Mouse (Mus musculus) liver, embryonic 16.5 days (tissue): ENCODE results near the gene Bsn. TPM values are rescaled to one million over a fixed set of nuclear protein-coding genes. Genes with fewer than 3 reads are reported as not detected.

ENCODE experiments used
- ATAC-seq: fragments of 200-750 bp; cut with Nextera tagmentation; 2 replicates; pipeline ENCODE4 v1.8.0; 2017; ENCODE audit warnings: low read depth, mild to moderate bottlenecking, moderate number of reproducible peaks, moderate library complexity
- H3K27ac ChIP-seq: fragments of 300-500 bp; sonication (generic); 2 replicates; pipeline ENCODE4 v1.5.1; 2014; ENCODE audit warnings: mild to moderate bottlenecking, low read length
- H3K27me3 ChIP-seq: fragments of 300-500 bp; sonication (generic); 2 replicates; pipeline ENCODE4 v1.6.1; 2014; ENCODE audit warnings: low read depth, low read length, mixed read lengths; ENCODE audit not compliant: control insufficient read depth, insufficient read depth
- H3K36me3 ChIP-seq: fragments of 300-500 bp; sonication (generic); 2 replicates; pipeline ENCODE4 v1.6.1; 2014; ENCODE audit warnings: mild to moderate bottlenecking; ENCODE audit not compliant: control insufficient read depth, insufficient read depth
- H3K4me1 ChIP-seq: fragments of 300-500 bp; sonication (generic); 2 replicates; pipeline ENCODE4 v1.6.1; 2014; ENCODE audit warnings: low read depth, low read length, mixed read lengths; ENCODE audit not compliant: control insufficient read depth
- H3K4me2 ChIP-seq: fragments of 300-500 bp; sonication (generic); 2 replicates; pipeline ENCODE4 v1.6.1; 2014; ENCODE audit warnings: low read depth, low read length, mixed read lengths
- H3K4me3 ChIP-seq: fragments of 300-500 bp; sonication (generic); 2 replicates; pipeline ENCODE4 v1.5.1; 2014; ENCODE audit warnings: low read depth, mild to moderate bottlenecking, low read length
- H3K9ac ChIP-seq: fragments of 300-500 bp; sonication (generic); 2 replicates; pipeline ENCODE4 v1.6.1; 2014; ENCODE audit warnings: low read depth, low read length
- H3K9me3 ChIP-seq: fragments of 300-500 bp; sonication (generic); replicated peaks from 2 replicates; pipeline ENCODE4 v1.6.1; 2016; ENCODE audit warnings: low read length; ENCODE audit not compliant: control insufficient read depth
- WGBS: fragments of 180-500 bp; shearing (Covaris S2); extraction: QIAGEN DNeasy Blood & Tissue Kit; methylation state at CpG from one replicate; pipeline ENCODE4 v1.1.7; 2014; ENCODE audit not compliant: insufficient replicate concordance; 5-methylcytosine and 5-hydroxymethylcytosine counted together
- polyA plus RNA-seq: library from polyadenylated mRNA; unstranded; fragments of >200 nt; fragmentation: Nextera tagmentation; extraction: Ambion mirVana; gene quantifications from 2 replicates; pipeline ENCODE4 v1.2.1, GENCODE M21; 2015

Gene Bsn
- polyA plus RNA-seq, 1 experiment from 2014 or later: 1.2 TPM

DNA sequence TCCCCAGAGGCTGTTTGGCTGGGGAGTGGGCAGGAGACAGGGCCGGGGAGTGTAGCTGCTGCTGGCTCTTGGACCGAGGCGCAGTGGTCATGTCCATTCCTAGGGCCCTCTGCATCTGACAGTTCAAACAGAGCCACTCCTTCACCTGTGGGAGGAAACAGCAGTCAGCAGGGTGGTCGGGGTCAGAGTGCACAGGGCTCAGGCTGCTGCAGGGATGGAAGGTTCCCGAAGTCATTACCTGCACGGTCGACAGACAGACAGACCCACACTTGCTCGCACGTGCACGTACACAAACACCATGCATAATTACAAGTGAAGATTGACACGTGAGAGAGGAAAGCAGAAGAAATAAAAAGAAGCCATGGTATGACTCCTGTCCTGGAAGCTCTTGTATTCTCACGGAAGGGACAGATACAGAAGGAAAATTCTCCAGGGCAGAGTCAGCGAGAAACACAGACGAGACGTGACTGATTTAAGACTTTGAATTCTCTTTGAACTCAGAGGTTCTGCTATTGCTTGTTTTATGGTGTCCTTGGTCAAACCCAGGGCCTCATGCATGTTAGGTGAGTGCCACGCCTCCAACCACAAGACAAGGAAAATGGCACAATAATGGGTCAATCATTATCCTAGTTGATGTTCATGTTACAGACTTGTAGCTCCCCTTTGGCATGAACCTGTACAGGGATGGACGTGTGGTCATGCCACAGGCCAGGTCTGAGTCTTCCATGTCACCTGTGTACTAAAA is 63.6 kb downstream of the Bsn start:
- Histone ChIP-seq H3K27ac (no peak overlapping the region), H3K36me3 (no peaks in the 10 kb centered on the region), H3K4me1 (no peaks in the 10 kb centered on the region), H3K27me3 (no peaks in the 10 kb centered on the region), H3K4me3 (no peak overlapping the region), H3K4me2 (no peak overlapping the region), H3K9me3 (no peaks in the 10 kb centered on the region), H3K9ac (no peak overlapping the region)
- ATAC-seq: no peak
- WGBS: 62% methylated on average over 17 of the region's 17 CpGs

DNA sequence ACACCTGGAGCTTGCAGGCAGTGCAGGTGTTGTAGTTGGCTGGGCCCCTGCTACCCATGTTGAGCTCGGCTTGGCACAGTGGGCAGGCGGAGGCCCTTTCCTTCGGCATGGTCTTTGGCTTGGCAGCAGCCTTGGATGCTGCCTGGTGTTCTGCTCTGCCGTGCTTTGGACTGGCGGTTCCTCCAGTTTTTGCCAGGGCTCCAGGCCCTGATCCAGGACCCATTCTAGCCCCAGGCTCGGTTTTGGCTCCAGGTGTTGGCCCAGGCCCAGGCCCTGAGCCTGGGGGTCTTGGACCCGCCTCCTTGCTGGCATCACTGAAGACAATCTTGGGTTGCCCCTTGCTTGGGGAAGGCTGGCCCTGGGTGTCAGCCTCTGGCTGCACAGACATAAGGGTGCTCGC is 64.5 kb downstream of the Bsn start:
- Histone ChIP-seq H3K9me3 (no peaks in the 10 kb centered on the region), H3K4me1 (no peaks in the 10 kb centered on the region), H3K36me3 (no peaks in the 10 kb centered on the region), H3K4me2 (no peak overlapping the region), H3K27me3 (no peaks in the 10 kb centered on the region), H3K27ac (no peak overlapping the region), H3K4me3 (no peak overlapping the region), H3K9ac (no peak overlapping the region)
- 69% methylated on average over 8 of the region's 8 CpGs for WGBS
- ATAC-seq: no peak

DNA sequence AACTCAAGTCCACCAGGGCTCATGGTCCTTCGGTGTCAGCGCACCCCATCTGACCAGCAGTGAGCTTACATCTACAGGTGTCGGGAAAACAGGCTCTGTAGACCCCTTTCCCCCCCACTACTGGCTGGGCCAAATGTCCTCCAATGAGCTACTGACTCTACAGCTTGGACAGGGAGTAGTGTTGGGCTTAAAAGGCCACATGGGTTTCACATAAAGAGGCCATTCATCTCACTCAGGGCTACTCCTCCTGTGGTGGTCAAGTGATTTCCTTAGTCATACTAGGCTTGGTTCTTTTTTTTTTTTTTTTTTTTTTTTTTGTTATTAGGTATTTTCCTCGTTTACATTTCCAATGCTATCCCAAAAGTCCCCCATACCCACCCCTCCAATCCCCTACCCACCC is 66.3 kb downstream of the Bsn start:
- no peak overlapping the region for H3K4me2 ChIP-seq
- no peak for ATAC-seq

DNA sequence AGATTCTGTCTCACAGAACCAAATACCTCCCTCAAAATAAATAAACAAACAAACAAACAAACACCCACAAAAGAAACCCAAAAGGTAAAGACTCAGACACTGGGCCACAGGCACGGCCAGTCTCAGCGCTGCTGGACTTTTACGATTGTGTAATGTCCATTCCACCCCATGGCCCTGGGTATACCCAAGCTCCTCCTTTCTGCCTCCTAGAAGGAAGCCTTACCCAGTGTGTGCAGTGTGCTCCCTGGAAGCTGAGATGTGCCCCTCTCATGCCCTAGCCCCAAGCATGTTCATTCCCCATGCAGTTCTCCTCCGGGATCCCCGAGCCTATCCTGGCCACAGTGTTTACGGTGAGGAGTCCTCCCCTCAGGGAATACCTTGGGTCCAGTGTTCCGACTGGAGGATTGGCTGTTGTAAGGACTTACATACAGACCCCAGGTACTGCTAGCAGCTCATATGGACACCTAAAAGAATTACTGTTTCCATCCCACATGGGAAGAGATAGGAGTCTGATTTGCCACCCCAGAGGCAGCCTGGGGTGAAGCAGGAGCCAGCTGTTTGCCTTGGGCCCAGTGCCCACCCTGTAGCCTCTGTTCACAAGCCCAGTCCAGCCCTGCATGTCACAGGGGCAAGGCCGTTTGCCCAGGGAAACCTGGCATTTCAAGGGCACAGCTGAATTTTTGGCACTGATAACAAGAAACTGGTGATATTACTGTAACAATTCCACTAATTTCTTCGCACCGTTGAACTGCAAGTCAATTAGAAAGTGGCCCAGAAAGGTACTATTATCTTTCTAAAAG is 68.8 kb downstream of the Bsn start:
- H3K27ac ChIP-seq: no peak overlapping the region
- no peaks in the 10 kb centered on the region; the same call in 1 of the 2 replicates for H3K27me3 ChIP-seq
- no peaks in the 10 kb centered on the region for H3K9me3 ChIP-seq
- peaks cover 8% of the 10 kb centered on the region for H3K4me1 ChIP-seq
- no peak overlapping the region for H3K4me3 ChIP-seq
- no peak overlapping the region for H3K9ac ChIP-seq
- H3K36me3 ChIP-seq: no peaks in the 10 kb centered on the region
- WGBS: 80% methylated on average over 10 of the region's 10 CpGs
- H3K4me2 ChIP-seq: no peak overlapping the region
- ATAC-seq: no peak

More for the DNA sequence above, 66.3 kb downstream of the Bsn start:
- Histone ChIP-seq H3K27me3 (no peaks in the 10 kb centered on the region), H3K36me3 (no peaks in the 10 kb centered on the region), H3K27ac (no peak overlapping the region), H3K4me3 (no peak overlapping the region), H3K9ac (no peak overlapping the region), H3K9me3 (no peaks in the 10 kb centered on the region), H3K4me1 (peaks cover 8% of the 10 kb centered on the region; the same call in 1 of the 2 replicates)
- WGBS: 71% methylated on average over 4 of the region's 4 CpGs

DNA sequence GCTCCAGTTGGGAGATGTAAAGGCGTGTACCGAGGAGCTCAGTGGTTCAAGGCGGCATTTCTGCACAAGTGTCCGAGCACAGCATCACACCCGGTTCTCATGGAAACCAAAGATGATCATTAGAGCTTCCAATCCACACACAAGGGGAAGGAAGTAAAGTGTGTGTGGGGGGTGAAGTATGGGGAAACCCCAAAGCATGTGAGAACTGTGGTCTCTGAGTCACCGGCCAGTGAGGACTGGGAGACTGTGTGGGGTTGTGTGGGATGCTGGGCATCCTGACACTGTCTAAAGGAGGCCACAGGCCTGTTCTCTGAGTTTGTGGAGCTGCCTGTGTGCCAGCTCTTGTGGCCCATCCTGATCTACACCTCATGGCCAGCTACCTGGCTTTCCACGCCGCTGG is 69.5 kb downstream of the Bsn start:
- no peak overlapping the region for H3K4me3 ChIP-seq
- H3K4me2 ChIP-seq: no peak overlapping the region
- H3K36me3 ChIP-seq: no peaks in the 10 kb centered on the region
- peaks cover 8% of the 10 kb centered on the region for H3K4me1 ChIP-seq
- H3K9ac ChIP-seq: no peak overlapping the region
- WGBS: 60% methylated on average over 8 of the region's 8 CpGs
- no peaks in the 10 kb centered on the region; the same call in 1 of the 2 replicates for H3K27me3 ChIP-seq
- H3K27ac ChIP-seq: no peak overlapping the region
- H3K9me3 ChIP-seq: no peaks in the 10 kb centered on the region
- ATAC-seq: no peak

DNA sequence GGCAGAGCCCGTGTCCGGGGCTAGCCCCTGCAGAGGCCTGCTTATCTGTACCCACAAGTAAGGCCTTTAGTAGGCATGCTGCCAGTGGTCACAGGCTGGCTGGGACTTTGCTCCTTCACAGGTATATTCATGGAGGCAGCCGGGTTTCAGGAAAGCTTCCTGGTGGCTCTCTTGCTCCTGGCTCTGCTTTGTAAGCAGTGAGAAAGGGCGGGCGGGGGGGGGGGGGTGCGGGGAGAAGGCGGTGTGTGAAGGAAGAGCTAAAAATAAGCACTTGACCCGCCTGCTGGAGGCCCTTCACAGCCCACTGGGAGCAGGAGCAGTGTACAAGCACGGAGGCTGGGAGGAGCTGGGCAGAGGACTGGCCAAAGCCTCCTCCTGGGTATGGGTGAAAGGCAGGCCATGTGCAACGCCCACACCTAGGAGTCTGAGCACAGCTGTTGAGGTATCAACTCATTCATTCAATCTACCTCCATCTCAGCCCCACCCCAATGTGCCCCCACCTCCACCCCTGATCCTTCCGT is 70.2 kb downstream of the Bsn start:
- WGBS: 23% methylated on average over 10 of the region's 11 CpGs
- Histone ChIP-seq H3K4me3 (no peak overlapping the region), H3K27ac (no peak overlapping the region), H3K4me1 (peaks cover 8% of the 10 kb centered on the region), H3K4me2 (no peak overlapping the region), H3K9me3 (no peaks in the 10 kb centered on the region), H3K9ac (no peak overlapping the region), H3K27me3 (no peaks in the 10 kb centered on the region; the same call in none of the 2 replicates), H3K36me3 (no peaks in the 10 kb centered on the region)
- peak; percentile 37; the same call in 1 of the 2 replicates for ATAC-seq

DNA sequence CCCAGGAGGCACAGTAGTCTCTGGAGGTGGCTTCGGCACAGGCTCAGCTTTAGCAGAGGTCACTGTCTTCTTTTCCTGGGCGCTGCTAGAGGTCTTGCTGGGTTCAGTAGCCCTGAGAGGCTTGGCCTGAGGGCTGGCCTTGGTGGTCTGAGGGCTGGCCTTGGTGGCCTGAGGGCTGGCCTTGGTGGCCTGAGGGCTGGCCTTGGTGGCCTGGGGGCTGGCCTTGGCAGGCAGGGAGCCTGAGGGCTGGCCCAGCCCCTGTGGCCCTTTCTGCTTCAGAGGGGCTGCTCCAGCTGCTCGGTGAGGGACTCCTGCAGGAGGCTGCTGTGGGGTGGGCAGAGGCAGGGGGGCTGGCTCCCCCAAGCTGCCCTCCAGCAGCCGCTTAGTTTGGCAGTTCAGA is 73.0 kb downstream of the Bsn start:
- no peak overlapping the region for H3K9ac ChIP-seq
- WGBS: 52% methylated on average over 4 of the region's 4 CpGs
- no peak overlapping the region for H3K4me3 ChIP-seq
- peaks cover 8% of the 10 kb centered on the region for H3K4me1 ChIP-seq
- no peak overlapping the region for H3K4me2 ChIP-seq
- no peaks in the 10 kb centered on the region for H3K36me3 ChIP-seq
- no peak overlapping the region for H3K27ac ChIP-seq
- peak; percentile 17; the same call in 1 of the 2 replicates for ATAC-seq
- H3K27me3 ChIP-seq: no peaks in the 10 kb centered on the region; the same call in none of the 2 replicates
- H3K9me3 ChIP-seq: no peaks in the 10 kb centered on the region

DNA sequence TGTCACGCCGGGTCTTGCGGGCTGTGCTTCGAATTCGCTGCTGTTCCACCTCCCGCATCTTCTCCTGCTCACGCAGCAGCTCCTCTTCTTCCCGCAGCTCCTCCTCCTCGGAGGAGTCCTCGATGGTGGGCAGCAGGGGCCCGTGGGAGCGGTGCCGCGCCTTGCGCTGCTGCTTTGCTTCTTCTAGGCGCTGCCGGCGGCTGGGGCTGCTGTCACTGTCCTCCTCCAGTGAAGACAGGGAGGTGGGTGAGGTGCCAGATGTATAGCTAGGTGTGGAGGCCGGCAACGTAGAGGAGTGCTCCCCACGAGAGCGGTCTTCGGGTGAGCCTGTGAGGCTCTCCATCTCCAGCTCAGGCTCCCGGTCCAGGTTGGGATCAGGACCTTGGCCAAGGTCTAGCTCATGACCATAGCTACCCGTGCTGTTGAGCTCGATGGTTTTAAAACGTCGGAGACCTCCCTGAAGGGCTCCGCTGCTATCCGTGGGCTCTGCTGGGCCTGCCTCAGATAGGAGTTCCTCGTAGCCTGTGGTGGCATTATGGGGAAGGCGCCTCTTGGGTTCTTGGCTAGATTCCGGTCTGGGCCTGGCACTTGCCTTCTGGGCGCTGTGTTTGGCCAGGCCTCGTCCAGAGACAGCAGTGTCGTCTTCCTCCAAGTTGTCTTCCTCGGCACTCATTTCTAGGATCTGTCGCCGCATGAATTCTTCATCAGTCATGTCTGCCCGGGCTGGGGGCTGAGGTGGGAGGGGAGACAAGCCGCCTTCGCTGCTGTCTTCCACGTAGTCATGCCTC is 74.7 kb downstream of the Bsn start:
- no peak overlapping the region for H3K4me2 ChIP-seq
- 73% methylated on average over 43 of the region's 43 CpGs for WGBS
- peaks cover 17% of the 10 kb centered on the region for H3K4me1 ChIP-seq
- no peaks in the 10 kb centered on the region for H3K36me3 ChIP-seq
- H3K4me3 ChIP-seq: no peak overlapping the region
- no peaks in the 10 kb centered on the region for H3K9me3 ChIP-seq
- H3K27me3 ChIP-seq: peaks cover 13% of the 10 kb centered on the region
- no peak for ATAC-seq
- no peak overlapping the region for H3K27ac ChIP-seq
- no peak overlapping the region for H3K9ac ChIP-seq
